Mouse (Mus musculus) embryonic facial prominence, embryonic 14.5 days (tissue): Measurements from ENCODE around the gene Gm49396. TPM values are rescaled to one million over a fixed set of nuclear protein-coding genes. Genes with fewer than 3 reads are reported as not detected.

Experiments
- ATAC-seq: fragments of 200-750 bp; cut with Nextera tagmentation; 2 replicates; pipeline ENCODE4 v1.8.0; 2017; ENCODE audit warnings: low read depth, moderate number of reproducible peaks, moderate TSS enrichment
- DNase-seq: peaks from one replicate; pipeline ENCODE4 v3.0.0-alpha.2; 2015; ENCODE audit warnings: low spot score
- H3K27ac ChIP-seq: fragments of 300-500 bp; sonication (generic); replicated peaks from 2 replicates; pipeline ENCODE4 v1.5.1; 2014; ENCODE audit warnings: low read depth, mild to moderate bottlenecking, low read length, moderate library complexity
- H3K27me3 ChIP-seq: fragments of 300-500 bp; sonication (generic); replicated peaks from 2 replicates; pipeline ENCODE4 v1.6.1; 2014; ENCODE audit warnings: low read length; ENCODE audit not compliant: control insufficient read depth, insufficient read depth
- H3K36me3 ChIP-seq: fragments of 300-500 bp; sonication (generic); 2 replicates; pipeline ENCODE4 v1.6.1; 2014; ENCODE audit warnings: low read length, mixed read lengths; ENCODE audit not compliant: control insufficient read depth, insufficient read depth
- H3K4me1 ChIP-seq: fragments of 300-500 bp; sonication (generic); 2 replicates; pipeline ENCODE4 v1.6.1; 2014; ENCODE audit warnings: antibody characterized with exemption, low read length; ENCODE audit not compliant: control insufficient read depth, insufficient read depth
- H3K4me2 ChIP-seq: fragments of 300-500 bp; sonication (generic); 2 replicates; pipeline ENCODE4 v1.6.1; 2014; ENCODE audit warnings: low read depth, mild to moderate bottlenecking, low read length, moderate library complexity, mixed read lengths
- H3K4me3 ChIP-seq: fragments of 300-500 bp; sonication (generic); 2 replicates; pipeline ENCODE4 v1.5.1; 2014; ENCODE audit warnings: low read depth, mild to moderate bottlenecking, low read length
- H3K9ac ChIP-seq: fragments of 300-500 bp; sonication (generic); 2 replicates; pipeline ENCODE4 v1.6.1; 2014; ENCODE audit warnings: low read depth, mild to moderate bottlenecking, low read length, moderate library complexity, mixed read lengths
- H3K9me3 ChIP-seq: fragments of 300-500 bp; sonication (generic); 2 replicates; pipeline ENCODE4 v1.6.1; 2016; ENCODE audit warnings: low read length; ENCODE audit not compliant: control insufficient read depth
- WGBS: fragments of 180-500 bp; shearing (Covaris S2); extraction: QIAGEN DNeasy Blood & Tissue Kit; methylation state at CpG from one replicate; pipeline ENCODE4 v1.1.7; 2014; 5-methylcytosine and 5-hydroxymethylcytosine counted together
- polyA plus RNA-seq: library from polyadenylated mRNA; unstranded; fragments of >200 nt; fragmentation: Nextera tagmentation; extraction: Ambion mirVana; gene quantifications from 2 replicates; pipeline ENCODE4 v1.2.1, GENCODE M21; 2014

Gene Gm49396
- polyA plus RNA-seq, 1 experiment from 2014 or later: 5.1 TPM

DNA sequence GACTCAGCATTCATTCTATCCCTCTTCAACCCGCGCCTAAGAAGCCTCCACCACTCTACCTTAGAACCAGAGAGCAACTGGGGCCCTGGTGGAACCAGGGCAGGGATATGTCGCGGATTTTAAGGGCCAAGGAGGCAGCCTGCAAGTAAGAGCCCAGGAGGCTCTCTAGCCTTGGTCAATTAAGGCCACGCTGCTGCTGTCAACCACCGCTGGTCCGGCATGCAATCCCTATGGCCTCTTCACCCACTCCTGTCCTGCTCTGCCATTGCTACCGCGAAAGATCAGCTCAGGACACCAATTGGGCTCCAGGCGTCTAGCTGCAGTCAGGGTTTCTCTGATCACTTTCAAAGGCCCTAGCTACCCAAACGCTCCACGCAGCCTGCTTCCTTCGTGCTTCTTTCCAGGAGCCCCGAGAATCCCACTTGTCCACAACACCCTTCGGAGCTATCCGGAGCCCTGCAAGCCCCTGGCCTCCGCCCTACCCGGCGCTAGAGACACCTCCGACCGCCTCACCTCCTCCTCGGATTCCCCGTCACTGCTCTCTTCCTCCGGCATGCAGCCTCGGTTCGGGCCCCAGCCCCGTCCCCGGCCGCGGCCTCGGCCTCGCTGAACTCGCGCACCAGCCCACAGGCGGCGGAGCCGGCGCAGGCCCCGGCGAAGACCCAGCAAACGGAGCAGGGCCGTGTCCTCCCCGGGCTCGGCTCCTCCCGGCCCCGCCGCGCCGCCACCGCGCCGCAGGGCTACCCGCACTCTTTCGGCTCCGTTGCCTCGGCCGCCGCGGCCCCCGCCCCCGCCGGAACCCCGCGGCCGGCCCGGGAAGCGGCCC, 24.9 kb downstream of the Gm49396 start:
- Histone ChIP-seq H3K27me3 (no peaks in the 10 kb centered on the region), H3K9ac (peak overlapping the region; percentile 96), H3K4me2 (peak overlapping the region; percentile 96), H3K4me1 (peaks cover 7% of the 10 kb centered on the region; the same call in 1 of the 2 replicates), H3K4me3 (peak overlapping the region; percentile 94), H3K9me3 (no peaks in the 10 kb centered on the region), H3K27ac (peak overlapping the region; percentile 89), H3K36me3 (peaks cover 37% of the 10 kb centered on the region)
- peak; percentile 13 for ATAC-seq
- WGBS: 0% methylated on average over 30 of the region's 67 CpGs
- peak; percentile 14 for DNase-seq

- WGBS: under 1% methylated on average over 34 of the region's 68 CpGs
- Histone ChIP-seq H3K4me3 (peak within 1 kb of the TSS; percentile 94), H3K36me3 (peaks cover 29% of the 10 kb centered on the region), H3K9ac (peak within 1 kb of the TSS; percentile 96), H3K27me3 (no peaks in the 10 kb centered on the region), H3K9me3 (no peaks in the 10 kb centered on the region), H3K27ac (peak within 1 kb of the TSS; percentile 89), H3K4me1 (peaks cover 7% of the 10 kb centered on the region; the same call in 1 of the 2 replicates), H3K4me2 (peak within 1 kb of the TSS; percentile 96)
- ATAC-seq (peak; percentile 96), DNase-seq (peak; percentile 99)
Measured at GRCm38 (mm10) chr7:30588676-30589434, 25.7 kb downstream of the Gm49396 start, which contains the start of gene Kmt2b. Gene Kmt2b, minus strand, starts transcription at chr7:30588726.

- Histone ChIP-seq H3K4me2 (peak overlapping the region; percentile 96), H3K36me3 (peaks cover 21% of the 10 kb centered on the region), H3K9me3 (no peaks in the 10 kb centered on the region), H3K27ac (peak overlapping the region; percentile 89), H3K27me3 (no peaks in the 10 kb centered on the region), H3K9ac (peak overlapping the region; percentile 96), H3K4me1 (peaks cover 7% of the 10 kb centered on the region; the same call in 1 of the 2 replicates), H3K4me3 (peak overlapping the region; percentile 94)
- WGBS: 29% methylated on average over 40 of the region's 40 CpGs
- ATAC-seq (peak; percentile 70), DNase-seq (peak; percentile 89)
Measured at GRCm38 (mm10) chr7:30589435-30590301, 26.5 kb downstream of the Gm49396 start.

DNA sequence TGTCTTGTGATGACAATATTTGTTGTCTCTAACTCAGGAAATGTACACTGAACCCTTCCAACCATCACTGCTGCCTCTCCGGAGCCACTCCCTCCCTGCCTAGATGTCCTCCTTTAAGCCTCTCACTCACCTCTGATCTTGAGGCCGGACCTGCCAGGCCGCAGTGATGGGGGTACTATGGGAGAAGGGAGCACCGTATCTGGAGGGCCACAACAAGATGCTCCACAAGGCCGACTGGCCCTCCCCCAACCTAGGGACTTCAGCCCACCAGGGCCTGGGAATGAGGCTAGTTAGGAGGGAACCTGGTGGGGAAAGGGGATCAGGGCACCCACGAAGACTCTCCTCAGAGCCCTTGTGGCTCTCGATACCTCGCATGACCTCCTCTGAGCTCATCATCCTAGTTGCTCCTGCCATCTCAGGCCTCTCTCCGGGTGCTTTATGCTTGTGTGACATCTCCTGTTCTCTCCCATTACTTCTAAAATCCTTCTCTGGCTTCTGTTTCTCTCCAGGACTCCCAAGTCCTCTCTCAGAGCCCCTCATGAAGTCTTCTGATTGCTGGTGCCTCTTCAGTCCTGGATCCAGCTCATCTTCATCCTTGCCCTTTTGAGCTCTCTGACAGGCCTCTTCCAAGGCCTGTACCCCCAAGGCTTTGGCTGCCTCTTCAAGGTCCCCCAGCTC, 27.9 kb downstream of the Gm49396 start:
- Histone ChIP-seq H3K4me1 (peaks cover 7% of the 10 kb centered on the region; the same call in 1 of the 2 replicates), H3K36me3 (peaks cover 7% of the 10 kb centered on the region; the same call in 1 of the 2 replicates), H3K27ac (no peak overlapping the region), H3K4me2 (no peak overlapping the region), H3K27me3 (no peaks in the 10 kb centered on the region), H3K9me3 (no peaks in the 10 kb centered on the region), H3K9ac (no peak overlapping the region), H3K4me3 (no peak overlapping the region)
- no peak for DNase-seq
- no peak for ATAC-seq
- 86% methylated on average over 9 of the region's 9 CpGs for WGBS

DNA sequence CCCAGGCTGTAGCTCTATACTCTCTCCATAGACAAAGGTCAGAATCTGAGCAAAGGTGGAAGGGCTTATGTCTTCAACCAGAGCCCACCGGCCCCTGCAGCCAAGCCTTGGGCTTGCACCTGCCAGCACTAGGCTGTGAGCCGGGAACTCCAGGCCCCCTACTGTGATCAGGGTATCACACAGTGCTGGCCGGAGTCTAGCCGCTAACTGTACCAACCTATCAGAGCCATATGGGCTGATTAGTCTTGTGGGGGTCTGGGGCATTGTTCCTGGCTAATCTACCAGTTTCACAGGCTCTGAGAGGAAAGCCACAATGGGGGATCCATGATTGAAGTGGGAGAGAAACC, 28.4 kb downstream of the Gm49396 start:
- Histone ChIP-seq H3K4me1 (peaks cover 7% of the 10 kb centered on the region; the same call in 1 of the 2 replicates), H3K9ac (no peak overlapping the region), H3K27me3 (no peaks in the 10 kb centered on the region), H3K36me3 (peaks cover 2% of the 10 kb centered on the region; the same call in 1 of the 2 replicates), H3K4me2 (no peak overlapping the region), H3K4me3 (no peak overlapping the region), H3K9me3 (no peaks in the 10 kb centered on the region), H3K27ac (no peak overlapping the region)
- 56% methylated on average over 4 of the region's 4 CpGs for WGBS
- no peak for ATAC-seq
- no peak for DNase-seq

GRCm38 (mm10) chr7:30592772-30593423, 29.8 kb downstream of the Gm49396 start:
- ATAC-seq (no peak), DNase-seq (no peak)
- WGBS: 49% methylated on average over 5 of the region's 5 CpGs
- H3K4me1 ChIP-seq: no peaks in the 10 kb centered on the region
- H3K27me3 ChIP-seq: no peaks in the 10 kb centered on the region
- H3K9ac ChIP-seq: no peak overlapping the region
- H3K36me3 ChIP-seq: no peaks in the 10 kb centered on the region
- no peak overlapping the region for H3K4me2 ChIP-seq
- H3K4me3 ChIP-seq: no peak overlapping the region
- no peak overlapping the region for H3K27ac ChIP-seq
- no peaks in the 10 kb centered on the region for H3K9me3 ChIP-seq

DNA sequence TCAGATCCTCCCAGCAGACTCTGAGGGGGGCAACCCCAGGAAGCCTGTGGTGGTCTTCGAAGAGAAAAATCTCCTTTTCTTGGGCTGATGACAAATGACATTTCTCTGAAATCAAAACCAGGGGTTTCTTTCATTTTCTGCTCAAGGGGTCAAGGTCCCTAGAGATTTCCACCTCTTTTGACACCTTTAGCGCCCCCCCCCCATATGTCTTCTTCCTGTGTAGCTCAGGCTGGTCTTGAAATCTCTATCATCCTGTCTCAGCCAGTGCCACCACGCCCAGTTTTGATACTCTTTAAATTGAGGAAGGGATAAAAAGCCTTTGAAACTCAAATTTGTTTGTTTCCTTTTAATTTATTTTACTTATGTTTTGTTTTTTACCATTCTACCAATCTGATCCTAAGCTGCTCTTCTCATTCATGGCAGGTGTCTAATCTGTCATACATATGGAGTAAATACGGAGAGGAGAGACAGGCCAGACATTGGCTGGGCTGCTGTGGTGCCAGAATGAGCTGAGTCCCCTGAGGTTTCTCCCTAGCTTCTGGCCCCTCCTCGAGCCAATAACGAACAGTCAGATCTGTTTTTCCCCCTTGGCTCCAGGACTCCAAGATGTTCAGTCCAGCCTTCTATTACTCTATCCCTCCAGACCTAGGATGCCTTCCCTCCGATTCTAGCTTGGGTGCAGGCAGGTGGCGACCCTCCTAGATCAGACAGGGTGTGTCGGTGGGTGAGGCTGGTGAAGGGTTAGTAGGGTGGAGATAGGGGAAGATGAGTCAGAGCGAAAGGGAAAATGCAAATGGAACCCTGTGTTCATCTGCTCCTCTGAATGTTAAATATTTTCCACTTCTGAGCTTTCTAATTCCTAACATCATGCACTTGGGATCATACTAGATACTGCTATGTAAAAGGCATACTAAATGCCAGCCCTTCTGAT, 30.7 kb downstream of the Gm49396 start:
- Histone ChIP-seq H3K36me3 (no peaks in the 10 kb centered on the region), H3K27me3 (no peaks in the 10 kb centered on the region), H3K9ac (no peak overlapping the region), H3K4me2 (no peak overlapping the region), H3K4me3 (no peak overlapping the region), H3K4me1 (no peaks in the 10 kb centered on the region), H3K9me3 (no peaks in the 10 kb centered on the region), H3K27ac (no peak overlapping the region)
- 71% methylated on average over 10 of the region's 10 CpGs for WGBS
- DNase-seq (no peak), ATAC-seq (no peak)
